Mouse (Mus musculus): ENCODE measurements at regions not wholly inside any gene's neighbourhood (a gene's known extent, or its start where the extent isn't known, plus 50 kb on each side); places are given as distances from the start of the nearest gene placed in this dataset.

GRCm38 (mm10) chr1:18524485-18524884 is 259.5 kb upstream of the Defb41 start:
- Histone ChIP-seq H3K27me3 (ENCODE audit: insufficient read depth, low read length) (no peaks in the 10 kb centered on the region), H3K9me3 (replicated peaks) (no peaks in the 10 kb centered on the region), H3K4me3 (ENCODE audit: low read depth, low read length) (no peak overlapping the region), H3K4me1 (ENCODE audit: insufficient read depth, low read depth, low read length) (no peaks in the 10 kb centered on the region), H3K36me3 (replicated peaks) (no peaks in the 10 kb centered on the region)
- DNase-seq (ENCODE audit: low spot score), result no peak
- no peak for ATAC-seq (ENCODE audit: extremely low read depth, insufficient number of reproducible peaks, low FRiP score, poor library complexity, severe bottlenecking)
- TF ChIP-seq GATA2 (IDR thresholded peaks at IDR 0.05; ENCODE audit: borderline replicate concordance, low read depth, low read length) (no peak), GATA1 (IDR thresholded peaks at IDR 0.05; ENCODE audit: borderline replicate concordance, low read length) (no peak), POLR2AphosphoS5 (IDR thresholded peaks at IDR 0.05; ENCODE audit: insufficient replicate concordance, low read depth, low read length) (no peak), TAL1 (conservative IDR thresholded peaks at IDR 0.05; ENCODE audit: low read depth, low read length) (no peak), CTCF (IDR thresholded peaks at IDR 0.05; ENCODE audit: low read depth, low read length) (no peak)

- no peaks in the 10 kb centered on the region for H3K27me3 ChIP-seq (ENCODE audit: insufficient read depth, low read length)
- no peaks in the 10 kb centered on the region for H3K36me3 ChIP-seq (replicated peaks)
- H3K9me3 ChIP-seq (replicated peaks), result no peaks in the 10 kb centered on the region
- no peak overlapping the region for H3K4me3 ChIP-seq (ENCODE audit: low read depth, low read length)
- no peak for DNase-seq (ENCODE audit: low spot score)
- TF ChIP-seq GATA1 (IDR thresholded peaks at IDR 0.05; ENCODE audit: borderline replicate concordance, low read length) (no peak), CTCF (IDR thresholded peaks at IDR 0.05; ENCODE audit: low read depth, low read length) (no peak), GATA2 (IDR thresholded peaks at IDR 0.05; ENCODE audit: borderline replicate concordance, low read depth, low read length) (no peak), POLR2AphosphoS5 (IDR thresholded peaks at IDR 0.05; ENCODE audit: insufficient replicate concordance, low read depth, low read length) (no peak), TAL1 (conservative IDR thresholded peaks at IDR 0.05; ENCODE audit: low read depth, low read length) (no peak)
- H3K4me1 ChIP-seq (ENCODE audit: insufficient read depth, low read depth, low read length), result no peaks in the 10 kb centered on the region
- no peak for ATAC-seq (ENCODE audit: extremely low read depth, insufficient number of reproducible peaks, low FRiP score, poor library complexity, severe bottlenecking)
Measured at GRCm38 (mm10) chr1:18522902-18523301, 258.0 kb upstream of the Defb41 start.

GRCm38 (mm10) chr1:18512764-18513163 is 247.8 kb upstream of the Defb41 start:
- TF ChIP-seq POLR2AphosphoS5 (IDR thresholded peaks at IDR 0.05; ENCODE audit: insufficient replicate concordance, low read depth, low read length) (no peak), CTCF (IDR thresholded peaks at IDR 0.05; ENCODE audit: low read depth, low read length) (no peak), GATA1 (IDR thresholded peaks at IDR 0.05; ENCODE audit: borderline replicate concordance, low read length) (no peak)
- no peak for ATAC-seq (ENCODE audit: extremely low read depth, insufficient number of reproducible peaks, low FRiP score, poor library complexity, severe bottlenecking)
- H3K27me3 ChIP-seq (ENCODE audit: insufficient read depth, low read length), result no peaks in the 10 kb centered on the region
- no peaks in the 10 kb centered on the region for H3K36me3 ChIP-seq (replicated peaks)
- H3K9me3 ChIP-seq (replicated peaks), result no peaks in the 10 kb centered on the region
- no peaks in the 10 kb centered on the region for H3K4me1 ChIP-seq (ENCODE audit: insufficient read depth, low read depth, low read length)
- H3K4me3 ChIP-seq (ENCODE audit: low read depth, low read length), result no peak overlapping the region
- no peak for DNase-seq (ENCODE audit: low spot score)

- no peak overlapping the region for H3K4me3 ChIP-seq (ENCODE audit: low read depth, low read length)
- ATAC-seq (ENCODE audit: extremely low read depth, insufficient number of reproducible peaks, low FRiP score, poor library complexity, severe bottlenecking) (no peak), DNase-seq (ENCODE audit: low spot score) (no peak)
- no peaks in the 10 kb centered on the region for H3K4me1 ChIP-seq (ENCODE audit: insufficient read depth, low read depth, low read length)
- H3K9me3 ChIP-seq (replicated peaks), result no peaks in the 10 kb centered on the region
- TF ChIP-seq CTCF (IDR thresholded peaks at IDR 0.05; ENCODE audit: low read depth, low read length) (no peak), POLR2AphosphoS5 (IDR thresholded peaks at IDR 0.05; ENCODE audit: insufficient replicate concordance, low read depth, low read length) (no peak), TAL1 (conservative IDR thresholded peaks at IDR 0.05; ENCODE audit: low read depth, low read length) (no peak), GATA2 (IDR thresholded peaks at IDR 0.05; ENCODE audit: borderline replicate concordance, low read depth, low read length) (no peak), GATA1 (IDR thresholded peaks at IDR 0.05; ENCODE audit: borderline replicate concordance, low read length) (no peak)
- H3K27me3 ChIP-seq (ENCODE audit: insufficient read depth, low read length), result no peaks in the 10 kb centered on the region
- no peaks in the 10 kb centered on the region for H3K36me3 ChIP-seq (replicated peaks)
Measured at GRCm38 (mm10) chr1:18498556-18498955, 233.6 kb upstream of the Defb41 start.

GRCm38 (mm10) chr1:18468496-18468895 is 203.6 kb upstream of the Defb41 start:
- DNase-seq (ENCODE audit: low spot score) (no peak), ATAC-seq (ENCODE audit: extremely low read depth, insufficient number of reproducible peaks, low FRiP score, poor library complexity, severe bottlenecking) (no peak)
- Histone ChIP-seq H3K36me3 (replicated peaks) (no peaks in the 10 kb centered on the region), H3K4me1 (ENCODE audit: insufficient read depth, low read depth, low read length) (no peaks in the 10 kb centered on the region), H3K9me3 (replicated peaks) (no peaks in the 10 kb centered on the region), H3K4me3 (ENCODE audit: low read depth, low read length) (no peak overlapping the region), H3K27me3 (ENCODE audit: insufficient read depth, low read length) (no peaks in the 10 kb centered on the region)
- TF ChIP-seq GATA1 (IDR thresholded peaks at IDR 0.05; ENCODE audit: borderline replicate concordance, low read length) (no peak), TAL1 (conservative IDR thresholded peaks at IDR 0.05; ENCODE audit: low read depth, low read length) (no peak), CTCF (IDR thresholded peaks at IDR 0.05; ENCODE audit: low read depth, low read length) (no peak), GATA2 (IDR thresholded peaks at IDR 0.05; ENCODE audit: borderline replicate concordance, low read depth, low read length) (no peak), POLR2AphosphoS5 (IDR thresholded peaks at IDR 0.05; ENCODE audit: insufficient replicate concordance, low read depth, low read length) (no peak)

- no peaks in the 10 kb centered on the region for H3K4me1 ChIP-seq (ENCODE audit: insufficient read depth, low read depth, low read length)
- no peaks in the 10 kb centered on the region for H3K9me3 ChIP-seq (replicated peaks)
- H3K27me3 ChIP-seq (ENCODE audit: insufficient read depth, low read length), result no peaks in the 10 kb centered on the region
- no peak for ATAC-seq (ENCODE audit: extremely low read depth, insufficient number of reproducible peaks, low FRiP score, poor library complexity, severe bottlenecking)
- TF ChIP-seq CTCF (IDR thresholded peaks at IDR 0.05; ENCODE audit: low read depth, low read length), result no peak
- no peak for TF ChIP-seq GATA1 (IDR thresholded peaks at IDR 0.05; ENCODE audit: borderline replicate concordance, low read length)
- TF ChIP-seq TAL1 (conservative IDR thresholded peaks at IDR 0.05; ENCODE audit: low read depth, low read length), result no peak
- no peak for TF ChIP-seq GATA2 (IDR thresholded peaks at IDR 0.05; ENCODE audit: borderline replicate concordance, low read depth, low read length)
- TF ChIP-seq POLR2AphosphoS5 (IDR thresholded peaks at IDR 0.05; ENCODE audit: insufficient replicate concordance, low read depth, low read length), result no peak
- DNase-seq (ENCODE audit: low spot score), result no peak
- no peaks in the 10 kb centered on the region for H3K36me3 ChIP-seq (replicated peaks)
- no peak overlapping the region for H3K4me3 ChIP-seq (ENCODE audit: low read depth, low read length)
Measured at GRCm38 (mm10) chr1:18465303-18465829, 200.4 kb upstream of the Defb41 start.

All from G1E (cell line).